Mouse (Mus musculus) myocyte (in vitro differentiated cells): ENCODE measurements around the gene Trit1. TPM values are rescaled to one million over a fixed set of nuclear protein-coding genes. Genes with fewer than 3 reads are reported as not detected.

Source experiments
- H3K27me3 ChIP-seq: one replicate; pipeline ENCODE4 v1.6.1; 2011; ENCODE audit not compliant: control insufficient read depth, insufficient read depth, insufficient read length
- H3K36me3 ChIP-seq: one replicate; pipeline ENCODE4 v1.6.1; 2011; ENCODE audit not compliant: control insufficient read depth, insufficient read depth
- H3K4me2 ChIP-seq: one replicate; pipeline ENCODE4 v1.6.1; 2011; ENCODE audit warnings: low read depth, control low read depth
- H3K4me3 ChIP-seq: one replicate; pipeline ENCODE4 v1.5.1; 2011; ENCODE audit warnings: mild to moderate bottlenecking, control low read depth, moderate library complexity
- H3K79me2 ChIP-seq: one replicate; pipeline ENCODE4 v1.6.1; 2011; ENCODE audit not compliant: control insufficient read depth, insufficient read depth
- H3ac ChIP-seq: one replicate; pipeline ENCODE4 v1.6.1; 2011; ENCODE audit not compliant: control insufficient read depth, insufficient read length
- CEBPB ChIP-seq: IDR thresholded peaks from 2 replicates; pipeline ENCODE4 v1.6.1; 2011; ENCODE audit warnings: mild to moderate bottlenecking, moderate library complexity; ENCODE audit not compliant: poor library complexity, insufficient read depth, severe bottlenecking
- E2F4 ChIP-seq: IDR thresholded peaks from one replicate; pipeline ENCODE4 v1.6.1; 2011; ENCODE audit warnings: mild to moderate bottlenecking, control low read depth, moderate library complexity; ENCODE audit not compliant: insufficient read depth
- MAX ChIP-seq: IDR thresholded peaks from one replicate; pipeline ENCODE4 v1.6.1; 2011; ENCODE audit warnings: low read depth, mild to moderate bottlenecking, control low read depth
- MYOD1 ChIP-seq, 3 experiments: IDR thresholded peaks; one replicate each; pipeline ENCODE4 v1.6.1; 2011; ENCODE audit warnings: control low read depth in 2 of 3, low read depth in 2 of 3, mild to moderate bottlenecking in 2 of 3, moderate library complexity in 1 of 3; ENCODE audit not compliant: insufficient read length in 2 of 3, control insufficient read depth in 1 of 3
- MYOG ChIP-seq, 3 experiments: IDR thresholded peaks; one replicate each; pipeline ENCODE4 v1.6.1; 2011; ENCODE audit warnings: control low read depth in 2 of 3, low read depth in 2 of 3, mild to moderate bottlenecking in 2 of 3; ENCODE audit not compliant: insufficient read length in 2 of 3, control insufficient read depth in 1 of 3, insufficient read depth in 1 of 3
- POLR2A ChIP-seq: IDR thresholded peaks from one replicate; pipeline ENCODE4 v1.6.1; 2011; ENCODE audit warnings: low read depth, mild to moderate bottlenecking, control low read depth, moderate library complexity; ENCODE audit not compliant: insufficient read length
- POLR2AphosphoS2 ChIP-seq: IDR thresholded peaks from one replicate; pipeline ENCODE4 v1.6.1; 2011; ENCODE audit warnings: low read depth, control low read depth; ENCODE audit not compliant: insufficient read length
- REST ChIP-seq: IDR thresholded peaks from one replicate; pipeline ENCODE4 v1.6.1; 2011; ENCODE audit warnings: mild to moderate bottlenecking, control low read depth, moderate library complexity; ENCODE audit not compliant: insufficient read depth, insufficient read length
- SRF ChIP-seq: IDR thresholded peaks from one replicate; pipeline ENCODE4 v1.6.1; 2011; ENCODE audit warnings: low read depth; ENCODE audit not compliant: control insufficient read depth, insufficient read length
- TCF12 ChIP-seq: IDR thresholded peaks from one replicate; pipeline ENCODE4 v1.6.1; 2011; ENCODE audit warnings: mild to moderate bottlenecking, control low read depth; ENCODE audit not compliant: poor library complexity, insufficient read depth, severe bottlenecking
- TCF3 ChIP-seq: IDR thresholded peaks from one replicate; pipeline ENCODE4 v1.6.1; 2011; ENCODE audit warnings: low read depth, control low read depth; ENCODE audit not compliant: insufficient read length
- USF1 ChIP-seq: IDR thresholded peaks from one replicate; pipeline ENCODE4 v1.6.1; 2011; ENCODE audit warnings: low read depth, mild to moderate bottlenecking, control low read depth, moderate library complexity
- polyA plus RNA-seq: library from polyadenylated mRNA; unstranded; fragments of >200 nt; fragmentation: generic; extraction: Trizol; gene quantifications from one replicate; pipeline ENCODE4 v1.2.1, GENCODE M21; 2012; ENCODE audit warnings: missing spikeins

The Trit1 gene
- polyA plus RNA-seq, 1 experiment = 14.2 TPM

- Histone ChIP-seq H3K27me3 (no peaks in the 10 kb centered on the region), H3K4me2 (no peak overlapping the region), H3K4me3 (no peak overlapping the region), H3ac (no peak overlapping the region), H3K36me3 (peaks cover 9% of the 10 kb centered on the region), H3K79me2 (no peaks in the 10 kb centered on the region)
- TF ChIP-seq SRF (no peak), MAX (no peak), MYOG (IDR thresholded peaks at IDR 0.05; ENCODE audit: control insufficient read depth in 1 of 3, insufficient read depth in 1 of 3, insufficient read length in 2 of 3, low read depth in 2 of 3) (no peak), E2F4 (no peak)
Observed at GRCm38 (mm10) chr4:123053179-123053578, 36.8 kb downstream of the Trit1 start.

GRCm38 (mm10) chr4:123054172-123054790, 37.9 kb downstream of the Trit1 start:
- no peak overlapping the region for H3ac ChIP-seq
- no peaks in the 10 kb centered on the region for H3K79me2 ChIP-seq
- peaks cover 9% of the 10 kb centered on the region for H3K36me3 ChIP-seq
- TF ChIP-seq E2F4 (no peak), REST (no peak), TCF3 (no peak), USF1 (no peak), CEBPB (no peak), POLR2A (no peak), POLR2AphosphoS2 (no peak), SRF (no peak), MYOD1 (IDR thresholded peaks at IDR 0.05; ENCODE audit: control insufficient read depth in 1 of 3, insufficient read length in 2 of 3, low read depth in 2 of 3) (no peak), MAX (no peak), MYOG (IDR thresholded peaks at IDR 0.05; ENCODE audit: control insufficient read depth in 1 of 3, insufficient read depth in 1 of 3, insufficient read length in 2 of 3, low read depth in 2 of 3) (no peak), TCF12 (no peak)
- H3K4me3 ChIP-seq = no peak overlapping the region
- no peak overlapping the region for H3K4me2 ChIP-seq
- no peaks in the 10 kb centered on the region for H3K27me3 ChIP-seq

GRCm38 (mm10) chr4:123056560-123057109, 40.2 kb downstream of the Trit1 start:
- Histone ChIP-seq H3K79me2 (no peaks in the 10 kb centered on the region), H3K27me3 (no peaks in the 10 kb centered on the region), H3K36me3 (peaks cover 9% of the 10 kb centered on the region), H3ac (no peak overlapping the region), H3K4me2 (no peak overlapping the region), H3K4me3 (no peak overlapping the region)
- no peak for TF ChIP-seq TCF12
- TF ChIP-seq POLR2A = no peak
- no peak for TF ChIP-seq MYOD1 (IDR thresholded peaks at IDR 0.05; ENCODE audit: control insufficient read depth in 1 of 3, insufficient read length in 2 of 3, low read depth in 2 of 3)
- no peak for TF ChIP-seq SRF
- TF ChIP-seq CEBPB = no peak
- TF ChIP-seq REST = no peak
- no peak for TF ChIP-seq USF1
- no peak for TF ChIP-seq MAX
- TF ChIP-seq TCF3 = no peak
- TF ChIP-seq E2F4 = no peak
- no peak for TF ChIP-seq MYOG (IDR thresholded peaks at IDR 0.05; ENCODE audit: control insufficient read depth in 1 of 3, insufficient read depth in 1 of 3, insufficient read length in 2 of 3, low read depth in 2 of 3)
- no peak for TF ChIP-seq POLR2AphosphoS2

- H3K79me2 ChIP-seq = no peaks in the 10 kb centered on the region
- no peak overlapping the region for H3K4me3 ChIP-seq
- no peak overlapping the region for H3ac ChIP-seq
- H3K36me3 ChIP-seq = peaks cover 9% of the 10 kb centered on the region
- TF ChIP-seq REST (no peak), CEBPB (no peak), SRF (no peak), TCF12 (no peak), USF1 (no peak), POLR2AphosphoS2 (no peak), MYOD1 (IDR thresholded peaks at IDR 0.05; ENCODE audit: control insufficient read depth in 1 of 3, insufficient read length in 2 of 3, low read depth in 2 of 3) (no peak), MYOG (IDR thresholded peaks at IDR 0.05; ENCODE audit: control insufficient read depth in 1 of 3, insufficient read depth in 1 of 3, insufficient read length in 2 of 3, low read depth in 2 of 3) (no peak), POLR2A (no peak), TCF3 (no peak), E2F4 (no peak)
- no peak overlapping the region for H3K4me2 ChIP-seq
- no peaks in the 10 kb centered on the region for H3K27me3 ChIP-seq
Observed at GRCm38 (mm10) chr4:123057957-123058356, 41.6 kb downstream of the Trit1 start.

GRCm38 (mm10) chr4:123061744-123062143, 45.3 kb downstream of the Trit1 start:
- no peaks in the 10 kb centered on the region for H3K79me2 ChIP-seq
- no peak overlapping the region for H3K4me3 ChIP-seq
- no peaks in the 10 kb centered on the region for H3K36me3 ChIP-seq
- H3ac ChIP-seq = no peak overlapping the region
- H3K4me2 ChIP-seq = no peak overlapping the region
- TF ChIP-seq CEBPB (no peak), POLR2AphosphoS2 (peak; percentile 66)
- H3K27me3 ChIP-seq = no peaks in the 10 kb centered on the region
